Mouse (Mus musculus) cerebellum, adult 11 months (tissue): ENCODE results near the gene Htt.

Experiments
- DNase-seq: peaks from one replicate; pipeline ENCODE4 v3.0.0; 2022

Gene Htt

GRCm38 (mm10) chr5:34931516-34932457 lies 170.2 kb downstream of the Htt start:
- no peak for DNase-seq

DNA sequence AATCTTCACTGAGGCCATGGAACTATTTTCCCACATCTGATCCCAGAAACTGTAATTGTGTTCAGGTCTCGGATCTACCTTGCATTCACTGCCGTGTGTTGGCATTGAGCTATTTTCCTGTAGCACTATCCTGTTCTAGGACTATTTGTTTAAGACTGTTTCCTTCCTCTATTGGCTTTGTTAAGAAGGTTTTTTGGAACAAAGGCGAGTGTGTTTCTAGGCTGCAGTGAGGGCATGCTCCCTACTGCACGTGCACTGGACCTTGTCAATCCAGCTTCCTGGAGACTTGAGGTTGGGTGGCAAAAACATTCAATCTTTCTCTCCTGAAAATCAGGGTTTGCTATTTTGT lies 170.9 kb downstream of the Htt start:
- no peak for DNase-seq

- no peak for DNase-seq
These were observed 171.9 kb downstream of the Htt start for GRCm38 (mm10) chr5:34933461-34933860.

DNA sequence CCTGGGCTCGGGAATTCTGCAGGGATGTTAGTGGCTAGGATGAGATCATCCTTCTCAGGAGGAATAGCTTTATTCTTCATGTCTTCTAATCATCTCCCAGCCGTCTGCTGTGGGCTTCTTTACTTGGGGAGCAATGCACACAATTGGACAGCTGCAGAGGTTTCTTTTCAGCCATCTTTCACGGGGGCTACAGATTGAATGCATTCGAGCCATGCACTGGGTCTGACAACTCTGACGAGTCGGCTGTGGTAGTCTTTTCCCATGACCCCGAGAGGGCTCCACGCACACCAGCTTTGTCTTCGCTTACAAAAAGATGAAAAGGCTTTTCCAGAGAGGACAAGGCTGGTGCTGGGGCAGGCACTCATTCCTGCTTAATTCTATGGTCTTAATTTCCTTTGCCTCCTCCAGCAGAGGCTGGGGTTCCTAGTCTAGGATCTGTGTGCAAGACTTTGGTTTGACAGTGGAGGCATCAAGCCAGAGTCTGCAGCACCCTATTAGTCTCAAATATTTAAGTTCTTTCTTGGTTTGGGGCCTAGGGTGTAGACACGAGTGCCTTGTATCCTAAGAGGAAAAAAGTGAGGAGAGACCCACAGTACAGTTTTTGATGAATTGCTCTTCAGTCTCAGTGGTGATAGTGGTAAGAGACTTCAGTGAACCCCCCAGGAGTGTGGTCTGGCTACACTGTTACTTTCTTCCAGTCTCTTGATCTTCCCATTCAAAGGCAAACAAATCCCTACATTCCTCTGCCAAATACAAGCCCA lies 180.3 kb downstream of the Htt start:
- DNase-seq, result no peak

GRCm38 (mm10) chr5:34943428-34943827 lies 181.9 kb downstream of the Htt start:
- DNase-seq, result no peak

GRCm38 (mm10) chr5:34948861-34949760 lies 187.6 kb downstream of the Htt start, which contains the start of gene Rgs12:
Gene Rgs12 (plus strand): TSS chr5:34949445.
- peak; percentile 26 for DNase-seq

- DNase-seq, result no peak
These were observed 188.2 kb downstream of the Htt start for GRCm38 (mm10) chr5:34949769-34950211.

DNA sequence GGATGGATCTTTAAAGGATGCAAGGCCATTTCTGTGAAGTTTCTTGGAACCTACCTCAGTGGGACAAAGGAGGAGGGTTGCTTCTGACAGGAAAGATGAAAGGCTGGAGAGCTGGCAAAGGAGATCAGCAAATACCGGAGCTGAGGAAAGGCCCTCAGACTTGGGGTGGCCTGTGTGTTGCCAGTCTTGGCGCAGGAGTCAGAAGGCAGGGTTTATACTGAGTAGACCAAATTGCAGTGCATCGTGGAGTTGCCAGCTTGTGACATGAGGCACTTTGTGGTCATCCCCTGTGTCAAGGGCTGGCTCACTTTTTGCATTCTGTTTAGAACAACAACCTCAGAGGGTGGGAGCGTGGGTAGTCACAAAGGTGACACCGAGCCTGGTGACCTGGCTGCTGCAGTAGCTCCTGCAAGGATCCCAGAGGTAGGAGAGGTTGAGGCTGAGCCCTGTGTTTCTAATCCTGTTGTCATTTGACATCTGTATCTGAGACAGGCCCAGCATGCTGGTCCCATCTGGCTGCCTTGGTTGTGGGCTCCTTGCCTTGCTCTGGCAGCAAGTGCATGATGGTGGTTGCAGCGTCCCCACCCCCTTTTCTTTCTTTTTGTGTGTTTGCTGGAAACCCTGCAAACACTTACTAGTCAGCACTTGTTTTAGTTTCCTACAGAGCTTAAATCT lies 189.1 kb downstream of the Htt start:
- DNase-seq, result no peak

GRCm38 (mm10) chr5:34951161-34951834 lies 189.8 kb downstream of the Htt start:
- DNase-seq, result no peak

GRCm38 (mm10) chr5:34954508-34954907 lies 193.0 kb downstream of the Htt start:
- DNase-seq, result no peak

DNA sequence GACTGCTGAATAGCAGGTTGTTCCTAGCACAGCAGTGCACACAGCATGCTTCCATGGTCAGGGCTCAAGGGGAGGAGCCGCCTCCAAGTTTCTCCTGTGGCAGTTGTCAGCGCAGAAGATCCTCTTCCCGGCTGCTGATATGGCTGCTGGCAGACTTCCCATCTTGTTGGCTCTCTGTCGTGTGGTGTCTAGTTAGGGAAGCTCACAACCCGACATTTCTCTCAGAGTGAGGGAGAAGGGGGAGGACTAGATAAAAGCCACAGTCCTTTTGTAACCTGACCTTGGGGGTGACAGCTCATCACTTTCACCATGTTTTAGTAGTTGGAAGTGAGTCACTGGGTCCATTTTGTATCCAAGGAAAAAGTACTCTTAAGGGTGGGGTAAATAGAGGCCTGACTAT lies 194.1 kb downstream of the Htt start:
- no peak for DNase-seq

- DNase-seq, result no peak
These were observed 194.6 kb downstream of the Htt start for GRCm38 (mm10) chr5:34956151-34956550.

DNA sequence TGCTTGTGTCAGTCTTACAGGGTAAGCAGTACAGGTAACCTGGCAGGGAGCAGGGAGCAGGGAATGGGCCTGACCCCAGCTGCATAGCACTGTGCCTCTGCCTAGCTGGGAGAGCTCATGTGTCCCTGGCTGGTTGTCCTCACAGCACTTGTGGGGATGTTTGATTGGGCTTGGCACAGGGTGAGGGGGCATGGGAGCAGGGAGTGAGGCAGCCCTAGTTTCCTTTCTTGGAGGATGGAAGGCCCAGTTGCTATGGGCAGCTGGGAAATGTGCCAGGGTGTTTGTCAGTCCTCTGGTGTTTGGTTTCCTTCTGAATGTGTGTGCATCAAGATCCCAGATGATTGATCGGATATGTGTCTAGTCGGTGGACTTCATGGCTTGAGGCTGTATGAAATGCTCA lies 195.5 kb downstream of the Htt start:
- no peak for DNase-seq

GRCm38 (mm10) chr5:34960021-34960420 lies 198.5 kb downstream of the Htt start:
- DNase-seq, result no peak
